Mouse (Mus musculus): Measurements from ENCODE around the gene Galnt6.

Gene Galnt6

GRCm38 (mm10) chr15:100673585-100674391, 55.4 kb downstream of the Galnt6 start:
- peak; percentile 50 for DNase-seq (ENCODE audit: low read depth, low spot score)

GRCm38 (mm10) chr15:100670833-100671232, 58.3 kb downstream of the Galnt6 start:
- H3K36me3 ChIP-seq (ENCODE audit: control insufficient read depth, insufficient read depth, low read length, poor library complexity, severe bottlenecking) = no peaks in the 10 kb centered on the region
- DNase-seq (ENCODE audit: low read depth, low spot score) = no peak
- no peaks in the 10 kb centered on the region for H3K27me3 ChIP-seq (ENCODE audit: control insufficient read depth, insufficient read depth, low read length, poor library complexity, severe bottlenecking)

More at GRCm38 (mm10) chr15:100673585-100674391, 55.4 kb downstream of the Galnt6 start:
- Histone ChIP-seq H3K27me3 (ENCODE audit: control insufficient read depth, insufficient read depth, low read length, poor library complexity, severe bottlenecking) (no peaks in the 10 kb centered on the region), H3K36me3 (ENCODE audit: control insufficient read depth, insufficient read depth, low read length, poor library complexity, severe bottlenecking) (no peaks in the 10 kb centered on the region)

- peak; percentile 42 for DNase-seq (ENCODE audit: low read depth, low spot score)
- H3K36me3 ChIP-seq (ENCODE audit: control insufficient read depth, insufficient read depth, low read length, poor library complexity, severe bottlenecking) = no peaks in the 10 kb centered on the region
- H3K27me3 ChIP-seq (ENCODE audit: control insufficient read depth, insufficient read depth, low read length, poor library complexity, severe bottlenecking) = no peaks in the 10 kb centered on the region
Observed at GRCm38 (mm10) chr15:100670004-100670403, 59.2 kb downstream of the Galnt6 start.

GRCm38 (mm10) chr15:100669337-100669736, 59.8 kb downstream of the Galnt6 start, which contains the start of gene Bin2:
Gene Bin2 (minus strand): TSS chr15:100669553.
- no peaks in the 10 kb centered on the region for H3K36me3 ChIP-seq (ENCODE audit: control insufficient read depth, insufficient read depth, low read length, poor library complexity, severe bottlenecking)
- no peaks in the 10 kb centered on the region for H3K27me3 ChIP-seq (ENCODE audit: control insufficient read depth, insufficient read depth, low read length, poor library complexity, severe bottlenecking)
- peak; percentile 88 for DNase-seq (ENCODE audit: low read depth, low spot score)

- Histone ChIP-seq H3K27me3 (ENCODE audit: control insufficient read depth, insufficient read depth, low read length, poor library complexity, severe bottlenecking) (no peaks in the 10 kb centered on the region), H3K36me3 (ENCODE audit: control insufficient read depth, insufficient read depth, low read length, poor library complexity, severe bottlenecking) (no peaks in the 10 kb centered on the region)
- no peak for DNase-seq (ENCODE audit: low read depth, low spot score)
Observed at GRCm38 (mm10) chr15:100667871-100668545, 61.2 kb downstream of the Galnt6 start.

- no peak for DNase-seq (ENCODE audit: low read depth, low spot score)
Observed at GRCm38 (mm10) chr15:100667420-100667819, 61.8 kb downstream of the Galnt6 start.

GRCm38 (mm10) chr15:100666851-100667250, 62.3 kb downstream of the Galnt6 start:
- no peak for DNase-seq (ENCODE audit: low read depth, low spot score)

More at GRCm38 (mm10) chr15:100667420-100667819, 61.8 kb downstream of the Galnt6 start:
- Histone ChIP-seq H3K27me3 (ENCODE audit: control insufficient read depth, insufficient read depth, low read length, poor library complexity, severe bottlenecking) (no peaks in the 10 kb centered on the region), H3K36me3 (ENCODE audit: control insufficient read depth, insufficient read depth, low read length, poor library complexity, severe bottlenecking) (no peaks in the 10 kb centered on the region)

GRCm38 (mm10) chr15:100666219-100666696, 62.9 kb downstream of the Galnt6 start:
- Histone ChIP-seq H3K36me3 (ENCODE audit: control insufficient read depth, insufficient read depth, low read length, poor library complexity, severe bottlenecking) (no peaks in the 10 kb centered on the region; the same call in 1 of the 2 replicates), H3K27me3 (ENCODE audit: control insufficient read depth, insufficient read depth, low read length, poor library complexity, severe bottlenecking) (no peaks in the 10 kb centered on the region)
- DNase-seq (ENCODE audit: low read depth, low spot score) = no peak

More at GRCm38 (mm10) chr15:100666851-100667250, 62.3 kb downstream of the Galnt6 start:
- Histone ChIP-seq H3K27me3 (ENCODE audit: control insufficient read depth, insufficient read depth, low read length, poor library complexity, severe bottlenecking) (no peaks in the 10 kb centered on the region), H3K36me3 (ENCODE audit: control insufficient read depth, insufficient read depth, low read length, poor library complexity, severe bottlenecking) (no peaks in the 10 kb centered on the region; the same call in 1 of the 2 replicates)

GRCm38 (mm10) chr15:100665411-100666218, 63.6 kb downstream of the Galnt6 start:
- peak; percentile 54 for DNase-seq (ENCODE audit: low read depth, low spot score)
- Histone ChIP-seq H3K27me3 (ENCODE audit: control insufficient read depth, insufficient read depth, low read length, poor library complexity, severe bottlenecking) (no peaks in the 10 kb centered on the region), H3K36me3 (ENCODE audit: control insufficient read depth, insufficient read depth, low read length, poor library complexity, severe bottlenecking) (peaks cover 3% of the 10 kb centered on the region; the same call in 1 of the 2 replicates)

GRCm38 (mm10) chr15:100664813-100665274, 64.3 kb downstream of the Galnt6 start:
- peaks cover 3% of the 10 kb centered on the region; the same call in 1 of the 2 replicates for H3K36me3 ChIP-seq (ENCODE audit: control insufficient read depth, insufficient read depth, low read length, poor library complexity, severe bottlenecking)
- no peaks in the 10 kb centered on the region for H3K27me3 ChIP-seq (ENCODE audit: control insufficient read depth, insufficient read depth, low read length, poor library complexity, severe bottlenecking)
- DNase-seq (ENCODE audit: low read depth, low spot score) = peak; percentile 91

GRCm38 (mm10) chr15:100660805-100661204, 68.4 kb downstream of the Galnt6 start:
- peaks cover 15% of the 10 kb centered on the region for H3K36me3 ChIP-seq (ENCODE audit: control insufficient read depth, insufficient read depth, low read length, poor library complexity, severe bottlenecking)

GRCm38 (mm10) chr15:100660306-100660705, 68.9 kb downstream of the Galnt6 start:
- DNase-seq (ENCODE audit: low read depth, low spot score) = no peak
- Histone ChIP-seq H3K27me3 (ENCODE audit: control insufficient read depth, insufficient read depth, low read length, poor library complexity, severe bottlenecking) (no peaks in the 10 kb centered on the region), H3K36me3 (ENCODE audit: control insufficient read depth, insufficient read depth, low read length, poor library complexity, severe bottlenecking) (peaks cover 15% of the 10 kb centered on the region)

More at GRCm38 (mm10) chr15:100660805-100661204, 68.4 kb downstream of the Galnt6 start:
- H3K27me3 ChIP-seq (ENCODE audit: control insufficient read depth, insufficient read depth, low read length, poor library complexity, severe bottlenecking) = no peaks in the 10 kb centered on the region
- no peak for DNase-seq (ENCODE audit: low read depth, low spot score)

GRCm38 (mm10) chr15:100655201-100655600, 74.0 kb downstream of the Galnt6 start:
- Histone ChIP-seq H3K36me3 (ENCODE audit: control insufficient read depth, insufficient read depth, low read length, poor library complexity, severe bottlenecking) (peaks cover 27% of the 10 kb centered on the region), H3K27me3 (ENCODE audit: control insufficient read depth, insufficient read depth, low read length, poor library complexity, severe bottlenecking) (no peaks in the 10 kb centered on the region)
- no peak for DNase-seq (ENCODE audit: low read depth, low spot score)

- peaks cover 28% of the 10 kb centered on the region for H3K36me3 ChIP-seq (ENCODE audit: control insufficient read depth, insufficient read depth, low read length, poor library complexity, severe bottlenecking)
- DNase-seq (ENCODE audit: low read depth, low spot score) = no peak
- no peaks in the 10 kb centered on the region for H3K27me3 ChIP-seq (ENCODE audit: control insufficient read depth, insufficient read depth, low read length, poor library complexity, severe bottlenecking)
Observed at GRCm38 (mm10) chr15:100654271-100654670, 74.9 kb downstream of the Galnt6 start.
